Mouse (Mus musculus) lung, postnatal 14 days (tissue): ENCODE data around the gene Nkx2-5.

Experiments used
- DNase-seq: peaks from one replicate; pipeline ENCODE4 v3.0.0; 2021

Nkx2-5 gene

GRCm38 (mm10) chr17:26835956-26836355, 8.9 kb downstream of the Nkx2-5 start:
- no peak for DNase-seq

DNA sequence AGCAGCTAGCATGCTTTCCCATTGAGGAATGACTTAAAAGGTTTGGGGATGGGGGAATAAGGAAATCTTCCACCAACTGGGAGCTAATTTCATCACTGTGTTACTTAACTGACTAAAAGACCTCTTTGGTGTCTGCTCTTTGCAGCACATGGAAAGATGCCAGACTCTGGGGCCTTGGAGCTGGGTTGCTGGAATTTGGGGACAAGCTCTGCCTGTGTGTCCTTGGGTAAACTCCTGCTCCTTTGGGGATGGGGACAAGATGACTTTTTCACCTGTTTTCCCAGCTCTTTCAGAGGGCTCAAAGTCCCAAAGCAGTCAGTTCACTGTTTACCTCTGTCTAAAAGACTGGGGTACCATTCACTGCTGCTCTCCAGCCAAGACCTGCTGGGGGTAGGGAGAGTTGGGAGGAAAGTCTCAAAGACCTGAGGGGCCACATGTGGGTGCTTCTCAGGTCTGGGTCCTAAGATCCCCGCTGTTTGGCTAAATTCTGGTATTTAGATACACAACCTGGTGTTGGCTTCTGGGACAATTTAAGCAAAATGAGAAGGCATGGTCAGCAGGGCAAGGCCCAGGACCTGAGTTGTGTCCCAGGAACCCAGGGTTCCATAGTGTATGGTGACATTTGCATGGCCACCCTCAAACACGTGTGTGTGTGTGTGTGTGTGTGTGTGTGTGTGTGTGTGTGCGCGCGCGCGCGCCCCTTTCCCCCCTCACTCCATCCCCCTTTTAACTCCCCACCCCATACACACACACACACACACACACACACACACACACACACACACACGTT, 9.6 kb downstream of the Nkx2-5 start:
- no peak for DNase-seq

DNA sequence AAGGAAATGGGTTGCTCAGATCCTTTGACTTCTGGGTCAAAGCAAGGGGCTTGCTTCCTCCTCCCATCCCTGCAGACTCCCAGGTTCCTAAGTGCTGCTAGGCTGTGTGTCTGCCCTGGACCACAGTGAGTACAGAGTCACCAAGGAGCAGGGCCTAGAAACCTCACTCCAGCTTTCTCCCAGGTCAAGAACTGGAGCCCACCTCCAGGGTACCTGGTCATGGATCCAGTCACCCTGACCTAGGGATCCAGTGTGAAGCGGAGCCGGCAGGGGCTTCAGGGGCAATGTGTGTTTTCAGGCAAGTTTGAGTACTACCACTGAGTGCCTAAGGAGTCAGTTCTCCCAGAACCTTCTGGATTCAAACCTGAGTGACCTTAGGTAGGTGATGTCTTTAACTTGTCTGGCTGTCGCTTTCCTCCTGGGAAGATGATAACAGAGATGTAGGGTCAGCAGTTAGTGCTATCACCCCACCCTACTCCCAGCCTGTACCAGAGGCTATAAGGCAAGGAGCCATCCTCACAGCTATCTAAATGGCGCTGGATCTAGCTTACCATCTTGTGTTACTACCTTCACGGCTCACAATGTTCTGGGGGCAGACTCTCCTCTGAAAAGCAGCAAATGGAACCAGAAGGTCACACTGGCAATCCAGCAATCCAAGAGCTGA, 10.4 kb downstream of the Nkx2-5 start:
- DNase-seq = no peak

DNA sequence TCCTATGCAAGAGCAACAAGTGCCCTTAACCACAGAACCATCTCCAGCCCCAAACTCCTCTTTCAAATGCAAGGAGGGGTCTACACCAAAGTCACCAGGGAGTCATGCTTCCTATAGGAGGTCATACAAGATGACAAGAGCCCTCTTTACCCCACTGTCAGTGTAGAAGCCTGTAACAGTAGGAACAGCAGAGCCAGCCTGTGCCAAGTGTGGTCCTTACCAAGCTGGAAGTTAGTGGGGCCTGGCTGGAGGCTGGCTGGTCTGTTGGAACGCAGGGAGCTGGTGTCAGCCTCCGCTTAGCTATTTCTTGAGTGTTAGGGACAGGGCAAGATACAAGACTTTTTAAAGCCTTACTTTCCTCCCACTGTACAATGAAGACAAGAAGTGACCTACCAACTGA, 11.0 kb downstream of the Nkx2-5 start:
- DNase-seq = no peak

GRCm38 (mm10) chr17:26826131-26826530, 18.7 kb downstream of the Nkx2-5 start:
- no peak for DNase-seq

DNA sequence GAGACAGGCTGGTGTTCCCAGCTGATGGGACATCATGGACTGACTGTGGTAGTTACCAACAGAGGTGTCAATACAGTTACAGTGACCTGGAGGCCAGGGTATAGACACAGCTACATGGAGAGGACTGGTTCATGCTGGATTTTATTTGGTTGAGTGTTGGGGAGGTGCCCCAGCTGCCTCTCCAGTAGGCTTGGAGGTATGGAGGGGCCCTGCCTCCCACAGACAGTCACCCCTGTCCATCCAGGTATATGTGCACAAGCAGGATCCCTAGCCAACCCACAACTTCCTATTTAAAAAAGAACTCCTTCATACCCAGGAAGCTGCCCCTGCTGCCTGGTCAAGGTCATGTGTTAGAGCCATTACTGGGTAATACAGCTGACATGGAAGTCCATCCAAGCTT, 27.0 kb downstream of the Nkx2-5 start:
- no peak for DNase-seq

DNA sequence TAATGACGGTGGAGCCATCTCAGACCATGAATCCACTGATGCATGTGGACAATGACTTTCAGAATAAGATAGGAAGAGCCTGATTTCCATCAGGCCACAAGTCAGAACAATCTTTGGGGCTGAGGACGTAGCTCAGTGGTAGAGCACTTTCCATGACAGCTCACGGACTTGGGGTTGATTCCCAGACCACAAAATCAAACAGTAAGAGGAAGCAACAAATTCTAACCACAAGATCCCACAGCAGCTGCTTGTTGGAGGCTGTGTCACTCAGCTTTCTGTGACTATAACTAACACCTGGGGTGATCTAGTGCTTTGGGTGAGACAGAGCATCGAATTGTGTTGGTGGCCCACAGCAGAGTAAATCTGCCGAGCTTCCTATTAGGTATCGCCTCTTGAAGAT, 28.0 kb downstream of the Nkx2-5 start:
- DNase-seq = no peak

- DNase-seq = no peak
Observed at GRCm38 (mm10) chr17:26813497-26813896, 31.3 kb downstream of the Nkx2-5 start.

DNA sequence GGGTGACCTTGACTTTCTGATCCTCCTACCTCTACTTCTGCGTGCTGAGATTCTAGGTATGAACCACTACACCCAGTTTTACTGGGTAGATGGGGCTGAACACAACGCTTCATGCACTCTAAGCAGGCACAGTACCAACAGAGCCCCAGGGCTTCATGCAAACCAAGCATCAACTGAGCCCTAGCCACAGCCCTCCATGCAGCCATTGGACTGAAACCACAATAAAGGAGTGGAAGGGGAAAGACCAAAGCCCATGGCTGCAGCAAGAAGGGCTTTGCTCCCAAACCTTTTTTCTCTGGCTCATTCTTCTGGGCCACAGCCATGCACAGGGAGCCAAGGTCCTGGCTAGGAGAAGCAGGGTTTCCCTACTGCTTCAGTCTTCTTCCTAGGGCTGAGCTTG, 32.2 kb downstream of the Nkx2-5 start:
- DNase-seq = no peak

DNA sequence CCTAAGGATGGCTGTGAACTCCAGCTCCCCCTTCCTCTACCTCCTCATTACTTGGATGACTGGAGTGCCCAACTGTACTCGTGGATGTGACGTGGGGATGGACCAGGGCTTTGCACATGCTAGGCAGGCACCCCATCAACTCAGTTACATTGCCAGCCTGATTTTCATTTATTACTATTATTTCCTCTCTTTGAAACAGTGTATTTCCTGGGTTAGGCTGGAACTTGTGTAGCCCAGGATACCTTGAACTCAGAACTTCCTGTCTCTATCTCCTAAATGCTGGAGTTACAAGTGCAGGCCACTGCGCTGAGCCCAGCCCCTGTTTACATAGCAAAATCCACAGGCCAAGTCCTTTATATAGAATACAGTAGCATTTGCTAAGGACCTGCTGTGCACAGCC, 41.9 kb downstream of the Nkx2-5 start:
- no peak for DNase-seq

GRCm38 (mm10) chr17:26797379-26798128, 47.3 kb downstream of the Nkx2-5 start:
- DNase-seq = no peak

GRCm38 (mm10) chr17:26795386-26795785, 49.4 kb downstream of the Nkx2-5 start:
- no peak for DNase-seq

GRCm38 (mm10) chr17:26794744-26795143, 50.1 kb downstream of the Nkx2-5 start:
- DNase-seq = peak; percentile 69

DNA sequence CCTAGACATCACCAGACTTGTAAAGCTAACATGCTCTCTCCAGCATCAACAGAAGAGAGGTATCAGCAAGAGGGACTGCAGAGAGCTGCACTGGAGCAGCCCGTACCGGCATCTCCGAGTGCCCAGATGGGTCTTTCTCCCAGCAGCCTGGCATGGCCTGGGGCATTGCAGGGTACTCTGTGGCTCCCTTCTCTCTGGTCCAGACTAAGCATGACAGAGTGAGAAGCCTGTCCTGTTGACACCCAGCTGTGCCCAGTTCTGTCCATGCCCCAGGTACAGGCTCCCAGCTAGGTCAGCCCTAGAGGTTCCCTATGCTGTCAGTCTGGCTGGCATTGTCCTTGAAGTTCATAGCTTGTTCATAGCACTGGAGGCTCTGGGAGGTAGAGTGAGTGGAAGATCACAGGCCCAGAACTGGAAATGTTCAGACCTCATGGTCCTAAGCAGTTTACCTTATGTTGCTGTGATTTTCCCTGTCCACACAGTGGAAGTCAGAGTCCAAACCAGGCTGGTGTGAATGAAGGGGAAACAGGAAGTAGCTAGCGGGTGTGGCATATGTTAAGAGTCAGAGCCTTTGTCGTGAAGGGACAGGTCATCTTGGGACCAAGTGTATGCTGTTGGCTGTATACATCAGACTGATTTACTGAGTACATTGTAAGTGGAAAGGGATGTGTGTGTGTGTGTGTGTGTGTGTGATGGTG, 51.6 kb downstream of the Nkx2-5 start:
- no peak for DNase-seq

DNA sequence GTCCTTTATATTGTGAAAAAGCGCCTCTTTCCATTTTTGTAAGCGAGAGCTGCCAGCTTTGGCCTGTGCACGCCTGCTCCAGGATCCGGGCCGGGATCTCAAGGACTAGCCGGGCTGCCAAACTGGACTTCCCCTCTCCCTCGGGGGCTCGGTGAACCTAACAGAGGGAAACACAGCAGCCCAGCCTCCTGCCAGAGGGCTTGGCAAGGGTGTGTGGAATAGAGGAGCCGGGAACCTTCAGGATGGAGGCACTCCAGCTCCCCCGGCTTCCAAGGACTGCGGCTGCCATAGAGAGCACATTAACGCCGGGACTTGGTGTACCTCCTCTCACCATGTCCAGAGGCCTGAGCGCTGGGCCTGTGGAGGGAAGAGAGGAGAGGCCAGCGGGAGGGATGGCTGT, 52.7 kb downstream of the Nkx2-5 start:
- no peak for DNase-seq

DNA sequence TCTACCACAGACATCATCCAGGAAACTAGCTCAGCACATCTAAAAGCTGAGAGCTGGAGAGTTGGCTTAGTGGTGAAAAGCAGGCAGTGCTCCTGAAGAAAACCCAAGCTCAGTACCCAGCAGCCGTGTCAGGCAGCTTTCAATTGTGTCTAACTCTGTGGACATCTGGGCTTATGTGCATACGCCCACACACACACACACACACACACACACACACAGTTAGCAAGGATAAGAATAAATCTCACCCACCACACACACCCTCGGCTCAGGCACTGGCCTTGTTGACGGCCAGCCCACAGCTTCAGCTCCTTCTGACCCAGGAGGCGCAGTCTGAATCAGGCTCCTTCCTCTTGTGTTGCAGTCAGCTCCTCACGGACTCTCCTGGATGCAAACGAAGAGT, 53.2 kb downstream of the Nkx2-5 start:
- no peak for DNase-seq

DNA sequence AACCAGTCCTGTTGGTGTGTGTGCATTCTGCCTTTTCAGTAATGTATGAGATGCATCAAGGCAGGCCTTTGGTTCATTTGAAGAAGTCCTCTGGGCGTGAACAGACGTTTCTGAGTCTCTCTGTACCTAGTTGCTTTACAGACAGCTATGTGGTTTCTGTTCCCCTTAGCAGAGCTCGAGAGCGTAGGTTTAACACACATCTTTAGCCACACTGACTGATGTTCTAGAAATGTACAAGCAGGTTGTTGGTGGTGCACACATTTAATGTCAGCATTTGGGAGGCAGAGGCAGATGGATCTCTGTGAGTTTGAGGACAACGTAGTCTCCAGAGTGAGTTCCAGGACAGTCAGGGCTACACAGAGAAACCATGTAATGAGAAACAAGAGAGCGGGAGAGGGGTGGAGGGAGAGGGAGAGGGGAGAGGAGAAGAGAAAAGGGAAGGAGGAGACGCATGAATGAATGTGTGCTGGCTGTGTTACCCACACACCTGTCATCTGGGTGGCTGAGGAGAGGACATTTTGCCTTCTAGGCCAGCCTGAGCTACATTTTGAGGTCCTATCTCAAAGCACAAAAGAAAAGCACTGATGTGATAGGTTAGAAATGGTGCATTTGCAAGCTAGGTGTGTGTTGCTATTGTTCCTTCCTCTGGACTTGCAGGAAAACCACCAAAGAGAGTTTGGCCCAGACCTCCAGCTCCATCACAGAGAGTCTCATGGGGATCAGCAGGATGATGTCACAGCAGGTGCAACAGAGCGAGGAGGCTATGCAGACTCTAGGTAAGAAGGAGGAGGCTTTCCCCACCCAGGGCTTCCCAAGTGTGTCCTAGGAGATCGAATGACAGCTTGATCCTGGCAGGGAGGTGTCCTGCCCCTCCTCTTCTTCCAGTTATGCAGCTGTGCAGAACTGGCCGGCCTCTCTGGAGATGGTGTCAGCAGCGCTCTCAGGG, 54.3 kb downstream of the Nkx2-5 start:
- no peak for DNase-seq

GRCm38 (mm10) chr17:26789460-26790268, 55.1 kb downstream of the Nkx2-5 start:
- DNase-seq = no peak

GRCm38 (mm10) chr17:26788986-26789385, 55.8 kb downstream of the Nkx2-5 start:
- DNase-seq = no peak
